Mouse (Mus musculus): ENCODE data around the gene Nckap5l. TPM values are rescaled to one million over a fixed set of nuclear protein-coding genes. Genes with fewer than 3 reads are reported as not detected.

The Nckap5l gene
- total RNA-seq, 2 experiments from 2014 or later: 19.4 to 21.4 TPM

- DNase-seq (ENCODE audit: low spot score in 2 of 2): peak; percentile 32 to 35
- intact Hi-C loops (cut with DNase I): loop anchor here (1.0 kb wide), 1 partner anchor 55 kb away; no protein-coding TSS in a partner anchor
Measured at GRCm38 (mm10) chr15:99470971-99471676, 13.6 kb upstream of the Nckap5l start.

DNA sequence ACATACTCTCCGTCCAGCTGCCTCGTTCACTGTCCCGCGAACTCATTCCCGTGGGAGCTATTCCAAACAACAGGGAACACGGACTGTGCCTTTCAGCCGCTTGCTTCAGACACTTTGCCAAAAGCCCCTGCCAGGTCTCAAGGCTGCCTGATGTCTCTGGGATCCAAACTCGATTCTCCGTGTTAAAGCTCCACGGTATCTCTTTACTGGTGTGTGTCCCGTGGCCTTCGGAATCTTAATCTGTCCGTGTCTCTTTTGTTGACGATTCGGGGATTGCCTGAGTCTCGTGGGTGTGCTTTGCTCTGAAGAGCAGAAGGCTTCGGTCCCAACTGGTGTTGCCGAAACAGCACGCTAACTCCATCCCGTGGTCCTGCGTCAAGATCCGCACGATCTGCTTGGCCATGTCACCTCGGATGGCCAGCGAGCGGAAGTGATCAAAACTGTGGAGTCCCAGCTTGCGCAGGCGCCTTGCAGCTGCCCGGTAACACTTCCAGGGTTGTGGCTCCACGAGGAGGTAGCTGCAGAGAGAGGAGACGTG is 12.7 kb upstream of the Nckap5l start:
- no peak for DNase-seq (ENCODE audit: low spot score in 2 of 2)
- intact Hi-C loops (cut with DNase I): no loop called here

- no peak for DNase-seq (ENCODE audit: low spot score in 2 of 2)
- intact Hi-C loops (cut with DNase I): loop anchor here (5.0 kb wide), 1 partner anchor 152 kb away; no protein-coding TSS in a partner anchor
Measured at GRCm38 (mm10) chr15:99469736-99470135, 12.2 kb upstream of the Nckap5l start.

- intact Hi-C loops (cut with DNase I): loop anchor here (5.0 kb wide), 1 partner anchor 152 kb away; no protein-coding TSS in a partner anchor
- DNase-seq (ENCODE audit: low spot score in 2 of 2): peak; percentile 46 to 74
Measured at GRCm38 (mm10) chr15:99469067-99469466, 11.5 kb upstream of the Nckap5l start.

DNA sequence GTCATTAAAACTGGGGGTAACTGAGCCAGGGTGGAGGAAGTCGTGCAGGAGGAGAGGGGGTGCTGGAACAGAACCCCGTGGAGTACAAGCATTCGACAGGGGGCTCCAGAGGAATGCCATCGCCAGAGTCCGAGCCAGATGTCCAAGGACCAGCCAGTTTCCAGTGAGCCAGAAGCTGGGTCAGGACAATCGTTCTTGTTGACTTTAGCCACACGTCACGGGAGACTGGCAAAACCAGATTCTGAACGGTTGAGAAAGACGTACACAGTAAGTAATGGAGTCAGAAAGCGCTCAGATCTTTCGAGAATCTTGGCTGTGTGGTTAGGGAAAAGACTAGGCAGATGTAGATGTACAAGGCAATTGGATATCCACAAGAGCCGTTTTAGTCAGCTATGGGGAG is 5.6 kb upstream of the Nckap5l start:
- DNase-seq (ENCODE audit: low spot score in 2 of 2): no peak
- intact Hi-C loops (cut with DNase I): no loop called here

DNA sequence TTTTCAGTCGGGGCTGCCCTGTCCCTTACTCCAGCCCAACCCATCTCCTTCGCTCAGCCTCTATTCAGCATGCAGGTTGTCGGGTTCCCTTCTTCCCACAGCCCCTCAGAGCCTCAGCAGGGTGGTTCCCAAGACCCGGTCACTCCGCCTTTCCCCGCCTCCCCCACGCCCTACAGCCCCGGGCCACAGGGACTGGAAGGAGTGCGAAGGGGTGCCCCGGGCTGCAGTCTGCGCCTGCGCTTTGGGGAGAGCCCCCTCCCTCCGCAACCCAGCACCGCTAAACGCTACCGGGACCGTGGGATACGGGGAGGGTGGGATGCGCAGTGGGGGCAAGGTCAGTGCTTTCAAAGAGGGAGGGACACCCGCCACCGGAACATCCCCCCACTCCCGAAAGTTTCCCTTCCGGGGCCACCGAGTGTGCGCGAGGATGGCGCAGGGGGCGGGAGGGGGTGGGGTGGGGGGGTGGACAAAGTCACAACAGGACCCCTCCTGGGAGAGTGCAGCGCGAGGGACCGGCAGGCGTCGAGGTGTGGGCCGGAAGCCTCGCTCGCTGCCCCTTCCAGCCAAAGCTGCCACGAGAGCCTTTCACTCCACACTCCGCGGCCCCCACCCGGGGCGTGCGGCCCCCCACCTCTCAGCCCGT is 464 bp downstream of the Nckap5l start:
- intact Hi-C loops (cut with DNase I): loop anchor here (5.0 kb wide), 1 partner anchor 35 kb away; no protein-coding TSS in a partner anchor
- peak; percentile 50 to 51 for DNase-seq (ENCODE audit: low spot score in 2 of 2)

DNA sequence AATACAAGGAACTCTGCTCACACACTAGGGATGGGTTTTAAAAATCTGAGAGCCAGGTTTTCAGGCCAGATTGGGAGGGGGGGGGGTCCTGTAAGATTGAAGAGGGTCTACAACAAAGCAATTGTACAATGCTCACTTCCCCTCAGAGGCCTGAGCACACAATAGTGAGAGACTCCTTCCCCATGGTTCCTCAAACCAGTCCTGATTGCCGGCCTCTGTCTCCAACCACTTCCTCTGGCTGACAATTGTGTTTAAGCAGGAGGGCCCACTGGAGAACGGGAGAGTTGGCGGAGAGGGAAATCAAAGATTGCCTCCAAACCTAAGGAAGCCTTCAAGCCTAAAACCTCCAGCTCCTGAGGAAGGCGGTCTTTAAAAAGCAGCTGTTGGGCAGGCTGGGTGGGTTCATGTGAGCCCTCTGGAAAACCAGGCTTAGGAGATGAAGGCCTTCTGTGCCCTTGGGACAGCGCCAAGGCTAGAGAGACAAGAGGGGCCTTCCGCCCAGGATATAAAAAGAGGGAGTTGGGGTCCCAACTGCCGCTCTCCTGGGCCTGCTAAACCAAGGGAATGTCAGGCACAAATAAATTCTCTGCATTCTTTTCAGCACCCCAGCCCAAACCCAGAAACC is 1.1 kb downstream of the Nckap5l start:
- intact Hi-C loops (cut with DNase I): loop anchor here (5.0 kb wide), 1 partner anchor 34 kb away; no protein-coding TSS in a partner anchor
- no peak for DNase-seq (ENCODE audit: low spot score in 2 of 2)

DNA sequence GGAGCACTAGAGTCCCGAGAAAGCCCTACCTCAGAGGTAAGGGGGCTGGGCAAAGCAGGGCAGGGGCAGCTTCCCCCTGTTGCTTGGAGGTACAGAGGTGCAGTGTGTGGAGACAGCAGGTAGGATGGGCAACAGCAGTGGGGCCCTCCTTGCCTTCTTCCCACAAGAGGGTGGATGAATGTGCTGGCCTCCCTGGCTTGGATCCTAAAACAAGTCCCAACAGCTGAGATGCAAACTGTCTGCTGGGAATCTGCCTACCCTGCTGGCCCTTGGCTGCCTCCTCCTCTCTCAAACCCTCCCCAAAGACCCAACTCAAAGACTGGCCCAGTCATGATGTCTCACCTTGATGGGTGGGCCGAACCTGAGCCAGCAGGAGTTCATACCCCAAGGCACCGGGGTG is 2.1 kb downstream of the Nckap5l start:
- no peak for DNase-seq (ENCODE audit: low spot score in 2 of 2)
- intact Hi-C loops (cut with DNase I): loop anchor here (5.0 kb wide), 1 partner anchor 33 kb away; no protein-coding TSS in a partner anchor

- no peak for DNase-seq (ENCODE audit: low spot score in 2 of 2)
- intact Hi-C loops (cut with DNase I): loop anchor here (5.0 kb wide), 1 partner anchor 32 kb away; no protein-coding TSS in a partner anchor
Measured at GRCm38 (mm10) chr15:99454585-99455279, 2.8 kb downstream of the Nckap5l start.

- DNase-seq (ENCODE audit: low spot score in 2 of 2): no peak
- intact Hi-C loops (cut with DNase I): no loop called here
Measured at GRCm38 (mm10) chr15:99453153-99453900, 4.2 kb downstream of the Nckap5l start.

- intact Hi-C loops (cut with DNase I): no loop called here
Measured at GRCm38 (mm10) chr15:99449751-99450280, 7.7 kb downstream of the Nckap5l start.

DNA sequence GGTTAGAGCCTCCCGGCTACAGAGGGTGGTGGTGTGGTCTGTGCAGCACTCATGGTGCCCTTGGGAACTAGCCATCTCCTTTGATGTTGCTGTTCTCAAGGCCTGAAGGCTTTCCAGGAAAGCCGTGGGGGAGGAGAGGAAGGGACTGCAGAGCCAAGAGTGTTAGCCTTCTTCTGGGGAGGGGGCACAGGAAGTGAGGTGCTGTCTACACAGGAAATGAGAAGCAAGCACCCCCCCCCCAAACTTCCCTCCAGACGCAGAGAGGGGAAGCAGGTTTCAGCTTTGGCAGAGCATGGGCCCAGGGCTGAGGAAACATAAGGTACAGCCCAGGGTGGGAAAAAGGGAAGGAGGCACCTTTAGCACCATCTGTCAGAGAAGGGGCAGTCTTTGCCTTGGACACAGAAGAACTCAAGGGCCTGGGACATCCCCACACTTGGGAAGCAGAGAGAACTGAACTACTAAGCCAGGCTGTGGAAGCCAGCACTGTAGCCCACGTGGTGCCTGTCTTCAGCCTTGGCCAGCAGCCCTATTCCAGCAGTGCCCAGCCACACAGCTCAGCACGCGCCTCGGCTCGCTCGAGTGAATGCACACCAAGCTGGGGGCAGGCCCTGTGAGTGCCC is 8.3 kb downstream of the Nckap5l start:
- intact Hi-C loops (cut with DNase I): no loop called here
- peak; percentile 51 to 64 for DNase-seq (ENCODE audit: low spot score in 2 of 2)

More at GRCm38 (mm10) chr15:99449751-99450280, 7.7 kb downstream of the Nckap5l start:
- no peak for DNase-seq (ENCODE audit: low spot score in 2 of 2)

DNA sequence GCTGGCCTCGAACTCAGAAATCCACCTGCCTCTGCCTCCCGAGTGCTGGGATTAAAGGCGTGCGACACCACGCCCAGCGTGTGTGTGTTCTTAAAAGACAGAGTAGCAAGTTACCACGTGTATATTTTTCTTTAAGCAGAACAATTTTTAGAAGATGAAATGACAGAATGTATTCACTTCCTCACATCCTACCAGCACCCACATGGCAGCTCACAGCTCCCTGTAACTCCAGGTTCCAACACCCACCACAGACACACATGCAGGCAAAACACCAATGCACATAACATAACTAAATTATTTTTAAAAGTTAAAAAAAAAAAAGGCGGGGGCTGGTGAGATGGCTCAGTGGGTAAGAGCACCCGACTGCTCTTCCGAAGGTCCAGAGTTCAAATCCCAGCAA is 11.4 kb downstream of the Nckap5l start:
- DNase-seq (ENCODE audit: low spot score in 2 of 2): peak in 1 of 2 experiments; percentile 32
- intact Hi-C loops (cut with DNase I): loop anchor here (2.0 kb wide), 1 partner anchor 13 kb away; no protein-coding TSS in a partner anchor

DNA sequence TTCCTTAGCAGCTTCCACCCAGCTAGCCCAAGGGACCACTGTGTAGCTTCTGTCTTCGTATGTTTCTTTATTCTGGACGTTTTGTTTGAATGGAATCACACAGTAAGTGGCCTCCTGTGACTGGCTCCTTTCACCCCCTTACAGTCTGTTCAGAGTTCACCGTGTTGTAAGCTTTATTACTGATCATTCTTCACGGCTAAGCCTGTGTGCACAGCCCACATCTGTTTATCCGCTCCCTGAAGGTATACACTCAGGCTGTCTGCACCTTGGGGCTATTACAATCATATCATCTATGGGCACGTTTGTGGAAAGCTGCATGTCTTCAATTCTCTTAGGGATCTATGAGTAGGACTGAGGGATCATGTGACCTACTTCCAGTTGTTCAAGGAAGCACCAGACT is 12.0 kb downstream of the Nckap5l start:
- DNase-seq (ENCODE audit: low spot score in 2 of 2): no peak
- intact Hi-C loops (cut with DNase I): no loop called here

GRCm38 (mm10) chr15:99442358-99442757 is 15.2 kb downstream of the Nckap5l start:
- no peak for DNase-seq (ENCODE audit: low spot score in 2 of 2)
- intact Hi-C loops (cut with DNase I): no loop called here

DNA sequence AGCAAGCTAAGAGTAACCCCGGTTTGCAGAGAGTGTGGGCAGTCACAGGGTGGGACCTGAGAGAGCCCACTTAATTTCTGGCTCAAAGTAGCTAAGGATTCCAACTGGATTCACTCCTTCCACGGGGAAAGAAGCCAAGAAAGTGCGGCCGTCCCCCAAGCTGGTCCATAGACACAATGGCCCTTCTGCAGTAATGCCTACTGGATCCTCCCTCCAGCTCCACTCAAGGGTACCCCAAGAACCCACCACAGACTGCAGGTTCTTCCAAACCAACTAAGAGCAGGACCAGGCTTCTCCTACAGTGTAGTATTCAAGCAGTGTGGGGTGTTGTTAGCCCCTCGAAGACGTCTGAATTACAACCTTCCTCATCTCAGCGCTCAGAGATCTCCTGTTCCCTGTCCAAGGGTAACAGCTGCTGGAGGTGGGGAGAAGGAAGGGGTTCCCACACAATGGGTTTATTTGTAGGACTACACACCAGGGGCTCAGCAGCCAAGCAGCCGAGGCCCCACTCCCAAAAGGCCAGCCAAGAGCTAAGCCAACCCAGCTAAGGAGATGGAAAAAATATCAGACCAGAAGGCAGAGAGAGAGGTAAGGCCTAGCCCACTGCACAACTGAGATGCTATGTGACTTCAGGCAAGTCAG is 16.6 kb downstream of the Nckap5l start:
- DNase-seq (ENCODE audit: low spot score in 2 of 2): no peak
- intact Hi-C loops (cut with DNase I): no loop called here

GRCm38 (mm10) chr15:99440112-99440815 is 17.3 kb downstream of the Nckap5l start:
- DNase-seq (ENCODE audit: low spot score in 2 of 2): no peak
- intact Hi-C loops (cut with DNase I): no loop called here
